Mouse (Mus musculus) frontal cortex, postnatal 14 days (tissue): ENCODE measurements around the gene Thrb.

ENCODE experiments used
- DNase-seq, 2 experiments: peaks; one replicate each; pipeline ENCODE4 v3.0.0; 2022; ENCODE audit warnings: low spot score in 2 of 2

The Thrb gene

GRCm38 (mm10) chr14:17875946-17876345 lies 215.9 kb downstream of the Thrb start:
- DNase-seq, result no peak

GRCm38 (mm10) chr14:17879446-17879845 lies 219.4 kb downstream of the Thrb start:
- DNase-seq, result no peak

GRCm38 (mm10) chr14:17884884-17885283 lies 224.8 kb downstream of the Thrb start:
- no peak for DNase-seq

- no peak for DNase-seq
Measured at GRCm38 (mm10) chr14:17885320-17885719, 225.3 kb downstream of the Thrb start.

GRCm38 (mm10) chr14:17894791-17895190 lies 234.7 kb downstream of the Thrb start:
- DNase-seq, result no peak

- no peak for DNase-seq
Measured at GRCm38 (mm10) chr14:17899733-17900413, 239.8 kb downstream of the Thrb start.

- no peak for DNase-seq
Measured at GRCm38 (mm10) chr14:17900414-17900795, 240.3 kb downstream of the Thrb start.

GRCm38 (mm10) chr14:17902426-17902825 lies 242.4 kb downstream of the Thrb start:
- DNase-seq, result no peak

GRCm38 (mm10) chr14:17903121-17903520 lies 243.1 kb downstream of the Thrb start:
- DNase-seq, result no peak

- no peak for DNase-seq
Measured at GRCm38 (mm10) chr14:17904554-17904953, 244.5 kb downstream of the Thrb start.

- no peak for DNase-seq
Measured at GRCm38 (mm10) chr14:17905627-17906026, 245.6 kb downstream of the Thrb start.

GRCm38 (mm10) chr14:17906931-17907330 lies 246.9 kb downstream of the Thrb start:
- DNase-seq, result no peak

- no peak for DNase-seq
Measured at GRCm38 (mm10) chr14:17911157-17911556, 251.1 kb downstream of the Thrb start.

GRCm38 (mm10) chr14:17912573-17913207 lies 252.6 kb downstream of the Thrb start:
- no peak for DNase-seq

GRCm38 (mm10) chr14:17915556-17915955 lies 255.5 kb downstream of the Thrb start:
- DNase-seq, result no peak

GRCm38 (mm10) chr14:17916651-17917050 lies 256.6 kb downstream of the Thrb start:
- no peak for DNase-seq

- DNase-seq, result no peak
Measured at GRCm38 (mm10) chr14:17917124-17917763, 257.2 kb downstream of the Thrb start.

GRCm38 (mm10) chr14:17917899-17918298 lies 257.8 kb downstream of the Thrb start:
- no peak for DNase-seq

GRCm38 (mm10) chr14:17922807-17923704 lies 263.0 kb downstream of the Thrb start:
- DNase-seq, result no peak

GRCm38 (mm10) chr14:17927469-17927868 lies 267.4 kb downstream of the Thrb start:
- DNase-seq, result peak; percentile 49 to 61

- DNase-seq, result no peak
Measured at GRCm38 (mm10) chr14:17929585-17929984, 269.5 kb downstream of the Thrb start.

- no peak for DNase-seq
Measured at GRCm38 (mm10) chr14:17933475-17933874, 273.4 kb downstream of the Thrb start.
